Mouse (Mus musculus) adrenal gland, postnatal 4 days (tissue): ENCODE results near the gene Tmem94. TPM values are rescaled to one million over a fixed set of nuclear protein-coding genes. Genes with fewer than 3 reads are reported as not detected.

ENCODE experiments used
- DNase-seq, 2 experiments: peaks; one replicate each; pipeline ENCODE4 v3.0.0; 2021 to 2022; ENCODE audit warnings: low spot score in 2 of 2, mixed read lengths in 2 of 2
- total RNA-seq, 2 experiments: library from RNA; stranded (reverse); gene quantifications; 2 replicates each; pipeline ENCODE4 v1.2.3; 2021

Tmem94 gene
- total RNA-seq, 2 experiments from 2014 or later, result 67.4 to 71.0 TPM

- no peak for DNase-seq
These were observed 63.8 kb downstream of the Tmem94 start for GRCm38 (mm10) chr11:115829036-115829435.

GRCm38 (mm10) chr11:115830550-115831325 lies 65.5 kb downstream of the Tmem94 start:
- no peak for DNase-seq

GRCm38 (mm10) chr11:115831518-115831917 lies 66.3 kb downstream of the Tmem94 start:
- no peak for DNase-seq

GRCm38 (mm10) chr11:115832064-115832463 lies 66.8 kb downstream of the Tmem94 start:
- no peak for DNase-seq

GRCm38 (mm10) chr11:115832523-115832922 lies 67.3 kb downstream of the Tmem94 start:
- no peak for DNase-seq

- no peak for DNase-seq
These were observed 67.8 kb downstream of the Tmem94 start for GRCm38 (mm10) chr11:115833021-115833513.

GRCm38 (mm10) chr11:115834033-115834432 lies 68.8 kb downstream of the Tmem94 start:
- no peak for DNase-seq

GRCm38 (mm10) chr11:115836656-115837395 lies 71.6 kb downstream of the Tmem94 start:
- no peak for DNase-seq

GRCm38 (mm10) chr11:115837606-115838345 lies 72.5 kb downstream of the Tmem94 start:
- no peak for DNase-seq

- no peak for DNase-seq
These were observed 73.7 kb downstream of the Tmem94 start for GRCm38 (mm10) chr11:115838895-115839311.

GRCm38 (mm10) chr11:115839732-115840131 lies 74.5 kb downstream of the Tmem94 start:
- DNase-seq, result no peak

- DNase-seq, result no peak
These were observed 75.8 kb downstream of the Tmem94 start for GRCm38 (mm10) chr11:115841044-115841443.

- DNase-seq, result no peak
These were observed 76.8 kb downstream of the Tmem94 start for GRCm38 (mm10) chr11:115841961-115842550.

GRCm38 (mm10) chr11:115843141-115843890 lies 78.1 kb downstream of the Tmem94 start:
- no peak for DNase-seq

- no peak for DNase-seq
These were observed 78.6 kb downstream of the Tmem94 start for GRCm38 (mm10) chr11:115843891-115844239.

GRCm38 (mm10) chr11:115844240-115844639 lies 79.0 kb downstream of the Tmem94 start:
- no peak for DNase-seq

- no peak for DNase-seq
These were observed 80.6 kb downstream of the Tmem94 start for GRCm38 (mm10) chr11:115845819-115846218.
